Mouse (Mus musculus): ENCODE data around the gene Kcnk16. TPM values are rescaled to one million over a fixed set of nuclear protein-coding genes. Genes with fewer than 3 reads are reported as not detected.

Kcnk16 gene
- polyA plus RNA-seq, 1 experiment from 2014 or later, result 0.77 TPM

Other genes with a start within 250 kb of the Kcnk16 start
- gene Saysd1, start 130.7 kb downstream of the Kcnk16 start, polyA plus RNA-seq (2015; fragmentation: Nextera tagmentation; extraction: Ambion mirVana), result 12.4 and 13.1 TPM in 2 replicates
- gene Kcnk5, start 87.4 kb downstream of the Kcnk16 start, polyA plus RNA-seq (2015; fragmentation: Nextera tagmentation; extraction: Ambion mirVana), result 13.7 and 14.2 TPM in 2 replicates
- gene Nudt13, start 25.5 kb upstream of the Kcnk16 start, polyA plus RNA-seq (2015; fragmentation: Nextera tagmentation; extraction: Ambion mirVana), result 18.0 and 22.8 TPM in 2 replicates
- gene Ecd, start 78.9 kb upstream of the Kcnk16 start, polyA plus RNA-seq (2015; fragmentation: Nextera tagmentation; extraction: Ambion mirVana), result 46.8 and 47.9 TPM in 2 replicates
- 32.4 and 34.0 TPM in 2 replicates for gene Fam149b, start 79.0 kb upstream of the Kcnk16 start, polyA plus RNA-seq (2015; fragmentation: Nextera tagmentation; extraction: Ambion mirVana)
- gene Dnajc9, start 119.7 kb upstream of the Kcnk16 start, polyA plus RNA-seq (2015; fragmentation: Nextera tagmentation; extraction: Ambion mirVana), result 161 and 164 TPM in 2 replicates
- gene Mrps16, start 124.4 kb upstream of the Kcnk16 start, polyA plus RNA-seq (2015; fragmentation: Nextera tagmentation; extraction: Ambion mirVana), result 88.8 and 89.0 TPM in 2 replicates
- gene Cfap70, start 183.0 kb upstream of the Kcnk16 start, polyA plus RNA-seq (2015; fragmentation: Nextera tagmentation; extraction: Ambion mirVana), result 2.2 and 5.6 TPM in 2 replicates
- gene Anxa7, start 210.9 kb upstream of the Kcnk16 start, polyA plus RNA-seq (2015; fragmentation: Nextera tagmentation; extraction: Ambion mirVana), result 45.4 TPM in 2 replicates
- 0.45 and 1.0 TPM in 2 replicates for gene Mss51, start 227.7 kb upstream of the Kcnk16 start, polyA plus RNA-seq (2015; fragmentation: Nextera tagmentation; extraction: Ambion mirVana)